Mouse (Mus musculus): ENCODE data around the gene Gm13090. TPM values are rescaled to one million over a fixed set of nuclear protein-coding genes. Genes with fewer than 3 reads are reported as not detected.

Gene Gm13090
- polyA plus RNA-seq, 1 experiment: not detected

DNA sequence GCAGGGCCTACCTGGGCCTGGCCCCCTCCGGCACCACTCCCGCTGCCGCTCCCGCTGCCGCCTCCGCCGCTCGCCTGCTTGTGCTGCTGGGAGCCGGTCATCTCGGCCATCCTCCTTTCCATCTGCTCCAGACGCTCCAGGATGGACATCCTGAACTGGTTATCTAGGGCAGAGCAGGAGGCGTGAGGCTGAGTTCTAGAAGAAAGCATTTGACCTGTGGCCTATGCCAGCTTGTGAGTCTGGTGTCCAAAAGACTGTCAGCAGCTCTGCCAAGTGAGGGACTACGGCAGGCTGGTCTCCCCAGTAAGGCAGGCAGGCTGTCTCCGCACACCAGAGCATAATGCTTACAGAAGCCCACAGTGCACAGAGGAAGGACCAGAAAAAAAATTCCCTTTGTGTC lies 551 bp upstream of the Gm13090 start:
- Histone ChIP-seq H3K4me1 (ENCODE audit: control insufficient read depth, insufficient read depth, low read length) (no peaks in the 10 kb centered on the region), H3K4me3 (ENCODE audit: insufficient read depth, low read length) (no peak overlapping the region), H3K27ac (ENCODE audit: insufficient read depth, low read length) (no peak overlapping the region)
- TF ChIP-seq CTCF (IDR thresholded peaks at IDR 0.05; ENCODE audit: borderline replicate concordance, insufficient read depth, low read length): no peak
- TF ChIP-seq POLR2A (IDR thresholded peaks at IDR 0.05; ENCODE audit: low read depth, low read length): no peak

DNA sequence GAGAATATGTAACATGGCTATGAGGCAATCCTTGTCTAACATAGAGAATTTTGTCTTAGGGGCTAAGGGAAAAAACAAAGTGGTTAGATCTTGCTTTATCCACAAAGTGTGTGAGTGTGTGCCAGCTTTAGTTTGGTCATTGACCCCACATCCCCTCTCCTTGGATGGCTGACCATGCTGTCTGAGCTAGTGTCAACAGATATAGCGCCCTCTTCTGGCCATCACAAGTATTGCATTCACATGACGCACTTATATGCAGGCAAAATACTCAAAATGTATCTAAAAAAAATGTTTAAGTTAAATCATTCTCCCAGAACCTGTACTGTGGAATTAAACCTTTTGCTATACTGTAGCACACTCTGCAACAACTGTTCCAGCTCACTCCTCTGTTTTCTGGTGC lies 5.8 kb downstream of the Gm13090 start:
- Histone ChIP-seq H3K4me3 (ENCODE audit: insufficient read depth, low read length) (no peak overlapping the region), H3K4me1 (ENCODE audit: control insufficient read depth, insufficient read depth, low read length) (no peaks in the 10 kb centered on the region), H3K27ac (ENCODE audit: insufficient read depth, low read length) (no peak overlapping the region)
- TF ChIP-seq CTCF (IDR thresholded peaks at IDR 0.05; ENCODE audit: borderline replicate concordance, insufficient read depth, low read length) (0 out of 2 replicates have a peak, but pooled peaks have one; percentile 21), POLR2A (IDR thresholded peaks at IDR 0.05; ENCODE audit: low read depth, low read length) (no peak)

DNA sequence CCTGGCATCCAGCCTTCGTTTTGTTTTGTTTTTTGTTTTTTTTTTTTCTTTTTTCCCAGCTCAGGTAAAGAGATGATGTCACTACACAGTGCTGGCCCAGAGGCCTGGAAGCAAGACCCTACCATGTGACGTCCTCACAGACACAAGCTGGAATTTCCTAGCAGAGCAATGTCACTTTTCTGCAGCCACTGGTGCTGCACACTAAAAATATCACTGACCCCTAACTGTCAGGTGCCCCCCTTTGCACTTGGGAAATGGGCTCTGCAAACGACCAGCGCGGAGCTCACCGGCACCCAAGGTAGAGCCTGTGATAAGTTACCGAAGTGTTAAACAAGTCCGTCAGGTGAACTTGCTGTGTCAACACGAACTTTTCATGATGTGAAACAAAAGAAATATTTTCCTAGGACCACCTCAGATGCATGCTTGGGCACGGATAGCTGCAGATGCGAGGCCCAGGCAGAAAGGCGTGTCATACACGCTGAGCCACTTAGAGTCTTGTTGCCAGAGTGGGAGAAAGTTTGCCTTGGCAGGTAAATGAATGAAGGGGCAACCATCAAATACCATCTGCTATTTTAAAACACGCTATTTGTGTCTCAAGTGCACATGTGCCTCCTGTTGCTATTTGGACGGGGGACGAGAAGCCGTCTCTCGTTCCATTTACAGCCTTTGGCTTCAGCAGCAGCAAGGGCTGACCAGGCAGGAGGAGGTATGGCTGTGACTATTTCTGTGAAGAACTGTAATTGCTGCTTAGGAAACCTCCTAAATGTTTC lies 7.1 kb downstream of the Gm13090 start:
- H3K4me3 ChIP-seq (ENCODE audit: insufficient read depth, low read length): no peak overlapping the region
- H3K27ac ChIP-seq (ENCODE audit: insufficient read depth, low read length): no peak overlapping the region
- no peaks in the 10 kb centered on the region for H3K4me1 ChIP-seq (ENCODE audit: control insufficient read depth, insufficient read depth, low read length)
- TF ChIP-seq POLR2A (IDR thresholded peaks at IDR 0.05; ENCODE audit: low read depth, low read length) (no peak), CTCF (IDR thresholded peaks at IDR 0.05; ENCODE audit: borderline replicate concordance, insufficient read depth, low read length) (no peak)

DNA sequence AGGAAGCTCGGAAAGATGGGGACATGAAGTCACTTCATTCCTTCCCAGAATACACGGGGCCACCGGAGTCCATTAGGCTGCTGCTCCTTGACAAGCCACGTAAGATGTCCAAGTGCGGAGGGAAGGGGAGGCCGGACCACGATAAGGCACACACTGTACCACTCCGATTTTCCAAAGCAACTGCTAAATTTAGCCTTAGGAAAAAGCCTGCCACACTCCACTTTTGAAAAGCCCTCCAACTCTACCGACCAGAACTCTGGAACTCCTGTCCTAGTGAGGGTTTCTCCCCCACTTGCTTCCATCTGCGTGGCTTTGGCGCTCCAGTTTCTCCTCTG lies 7.7 kb downstream of the Gm13090 start:
- no peak overlapping the region for H3K27ac ChIP-seq (ENCODE audit: insufficient read depth, low read length)
- TF ChIP-seq POLR2A (IDR thresholded peaks at IDR 0.05; ENCODE audit: low read depth, low read length) (no peak), CTCF (IDR thresholded peaks at IDR 0.05; ENCODE audit: borderline replicate concordance, insufficient read depth, low read length) (no peak)

DNA sequence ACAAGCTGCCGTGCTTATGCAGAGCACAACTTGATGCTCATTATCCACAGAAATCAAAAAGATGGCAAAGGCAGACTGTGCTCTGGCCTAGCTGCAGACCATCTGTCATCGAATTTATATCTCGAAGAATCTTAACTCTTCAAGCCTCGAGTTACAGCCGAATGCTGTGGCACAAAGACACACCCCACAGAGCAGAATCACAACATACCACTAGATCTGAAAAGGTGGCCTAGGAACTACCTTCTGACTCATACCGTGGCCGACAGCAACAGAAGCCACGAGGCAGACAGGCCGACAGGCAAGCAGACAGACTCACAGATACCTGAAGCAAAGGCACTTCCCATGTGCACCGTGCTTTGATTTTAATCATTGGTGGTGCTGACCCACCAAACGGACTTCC lies 14.3 kb downstream of the Gm13090 start:
- TF ChIP-seq POLR2A (IDR thresholded peaks at IDR 0.05; ENCODE audit: low read depth, low read length) (no peak), CTCF (IDR thresholded peaks at IDR 0.05; ENCODE audit: borderline replicate concordance, insufficient read depth, low read length) (no peak)

More for the DNA sequence above, 7.7 kb downstream of the Gm13090 start:
- H3K4me3 ChIP-seq (ENCODE audit: insufficient read depth, low read length): no peak overlapping the region
- no peaks in the 10 kb centered on the region for H3K4me1 ChIP-seq (ENCODE audit: control insufficient read depth, insufficient read depth, low read length)

DNA sequence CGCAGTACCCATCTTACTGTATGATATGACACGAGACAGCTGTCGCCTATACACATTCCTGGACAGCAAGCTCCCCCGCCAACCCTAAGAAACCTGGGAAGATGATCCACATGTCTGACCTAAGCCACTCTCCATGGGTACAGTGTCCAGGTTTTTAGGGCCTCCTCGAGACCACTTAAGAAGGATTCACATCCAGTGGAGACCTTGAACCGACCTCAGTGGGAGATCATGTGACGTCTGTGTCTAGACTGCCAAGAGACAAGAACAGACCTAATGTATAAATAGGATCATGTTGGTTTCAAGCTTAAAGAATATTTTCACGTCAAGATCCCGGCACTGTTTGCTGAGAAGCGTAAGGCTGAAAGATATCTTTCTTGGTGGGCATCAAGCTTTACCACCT lies 14.8 kb downstream of the Gm13090 start:
- H3K27ac ChIP-seq (ENCODE audit: insufficient read depth, low read length): no peak overlapping the region
- TF ChIP-seq POLR2A (IDR thresholded peaks at IDR 0.05; ENCODE audit: low read depth, low read length) (no peak), CTCF (IDR thresholded peaks at IDR 0.05; ENCODE audit: borderline replicate concordance, insufficient read depth, low read length) (no peak)
- 0 out of 2 replicates have a peak, but pooled peaks cover 3% of the 10 kb centered on the region for H3K4me1 ChIP-seq (ENCODE audit: control insufficient read depth, insufficient read depth, low read length)
- H3K4me3 ChIP-seq (ENCODE audit: insufficient read depth, low read length): no peak overlapping the region

More for the DNA sequence above, 14.3 kb downstream of the Gm13090 start:
- no peak overlapping the region for H3K4me3 ChIP-seq (ENCODE audit: insufficient read depth, low read length)
- H3K27ac ChIP-seq (ENCODE audit: insufficient read depth, low read length): no peak overlapping the region
- 0 out of 2 replicates have a peak, but pooled peaks cover 3% of the 10 kb centered on the region for H3K4me1 ChIP-seq (ENCODE audit: control insufficient read depth, insufficient read depth, low read length)

DNA sequence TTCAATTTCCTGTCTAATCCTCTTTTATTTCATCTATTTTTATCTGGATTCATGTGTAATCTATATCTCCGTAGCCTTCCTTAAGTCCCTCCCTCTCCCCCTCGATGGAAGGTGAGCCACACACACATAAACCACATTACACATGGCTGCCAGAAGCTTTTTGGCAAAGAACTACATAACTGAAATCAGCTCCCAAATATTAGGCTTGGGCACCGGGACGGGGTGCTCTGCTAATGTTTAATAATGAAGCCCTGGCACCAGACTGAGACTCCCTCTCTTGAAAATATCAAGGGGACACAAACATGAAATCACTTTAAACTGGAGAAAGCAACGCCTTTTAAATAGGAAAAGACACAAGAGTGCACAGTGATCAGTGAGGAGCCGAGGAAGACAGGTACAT lies 16.5 kb downstream of the Gm13090 start:
- H3K4me3 ChIP-seq (ENCODE audit: insufficient read depth, low read length): no peak overlapping the region
- 0 out of 2 replicates have a peak, but pooled peaks cover 3% of the 10 kb centered on the region for H3K4me1 ChIP-seq (ENCODE audit: control insufficient read depth, insufficient read depth, low read length)
- no peak overlapping the region for H3K27ac ChIP-seq (ENCODE audit: insufficient read depth, low read length)
- TF ChIP-seq CTCF (IDR thresholded peaks at IDR 0.05; ENCODE audit: borderline replicate concordance, insufficient read depth, low read length) (no peak), POLR2A (IDR thresholded peaks at IDR 0.05; ENCODE audit: low read depth, low read length) (no peak)

DNA sequence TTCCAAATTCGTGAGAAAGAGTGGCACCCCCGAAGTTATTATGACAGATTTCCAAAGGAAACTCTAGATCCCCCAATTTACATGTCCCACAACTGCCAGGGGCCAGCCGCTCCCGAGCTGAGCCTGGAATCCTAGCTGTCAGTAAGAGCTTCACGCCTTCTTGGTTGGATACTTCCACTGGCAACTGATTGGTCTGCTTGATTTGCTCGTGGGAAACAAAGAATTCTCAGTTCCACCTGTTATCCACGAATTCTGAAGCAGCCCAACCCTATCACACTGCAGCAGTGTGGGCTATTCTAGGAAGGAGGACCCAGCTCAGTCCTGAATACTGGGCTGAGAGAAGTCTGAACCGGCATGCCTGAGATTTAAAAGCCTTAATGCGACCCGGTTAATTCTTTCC lies 17.1 kb downstream of the Gm13090 start:
- Histone ChIP-seq H3K4me3 (ENCODE audit: insufficient read depth, low read length) (no peak overlapping the region), H3K4me1 (ENCODE audit: control insufficient read depth, insufficient read depth, low read length) (0 out of 2 replicates have a peak, but pooled peaks cover 3% of the 10 kb centered on the region), H3K27ac (ENCODE audit: insufficient read depth, low read length) (no peak overlapping the region)
- TF ChIP-seq POLR2A (IDR thresholded peaks at IDR 0.05; ENCODE audit: low read depth, low read length) (no peak), CTCF (IDR thresholded peaks at IDR 0.05; ENCODE audit: borderline replicate concordance, insufficient read depth, low read length) (no peak)

DNA sequence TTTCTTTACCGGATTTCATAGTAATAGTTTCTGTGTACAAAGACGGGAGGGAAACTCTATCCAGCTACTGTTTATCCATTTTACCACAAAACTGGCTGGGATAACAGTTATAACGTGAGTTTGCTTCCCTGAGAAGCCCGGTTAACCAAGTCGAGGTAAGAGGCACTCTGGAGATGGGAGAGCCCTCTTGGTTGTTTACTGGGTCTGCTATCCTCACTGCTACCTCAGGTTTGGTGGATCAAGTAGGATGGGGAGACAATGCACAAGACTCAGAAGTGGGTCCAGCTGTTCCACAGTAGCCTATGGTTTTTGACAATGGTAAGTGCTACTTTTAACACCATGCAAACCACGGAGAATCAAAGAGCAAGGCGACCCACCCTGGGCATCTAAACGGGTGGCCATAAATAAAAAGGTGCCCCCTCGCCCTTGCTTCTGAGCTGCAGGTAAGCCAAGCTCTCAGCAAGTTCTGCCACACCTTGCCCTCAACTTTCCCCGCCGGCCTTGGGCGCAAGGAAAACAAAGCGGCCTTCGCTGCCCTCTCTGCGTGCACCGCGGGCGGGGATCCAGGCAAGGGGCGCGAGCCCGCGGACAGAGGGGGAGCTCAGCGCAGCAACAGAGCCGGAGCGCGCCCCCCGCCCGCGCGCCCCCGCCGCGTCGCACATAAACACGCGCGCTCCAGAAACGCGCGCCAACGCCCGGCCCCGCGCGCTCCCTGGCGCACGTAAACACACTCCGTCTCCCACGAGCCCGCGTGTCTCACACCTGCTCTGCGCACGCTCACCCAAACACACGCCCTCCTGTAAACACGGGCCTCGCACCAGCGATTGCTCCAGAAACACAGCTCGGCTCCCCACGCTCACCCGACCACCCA lies 18.0 kb downstream of the Gm13090 start:
- no peak for TF ChIP-seq CTCF (IDR thresholded peaks at IDR 0.05; ENCODE audit: borderline replicate concordance, insufficient read depth, low read length)
- no peak for TF ChIP-seq POLR2A (IDR thresholded peaks at IDR 0.05; ENCODE audit: low read depth, low read length)
- Histone ChIP-seq H3K27ac (ENCODE audit: insufficient read depth, low read length) (no peak overlapping the region), H3K4me3 (ENCODE audit: insufficient read depth, low read length) (peak overlapping the region; percentile 35), H3K4me1 (ENCODE audit: control insufficient read depth, insufficient read depth, low read length) (0 out of 2 replicates have a peak, but pooled peaks cover 3% of the 10 kb centered on the region)

Measured in embryonic fibroblast, embryonic 13.5 days (primary cell).